Mouse (Mus musculus) embryonic facial prominence, embryonic 15.5 days (tissue): ENCODE results near the gene Wdr62. TPM values are rescaled to one million over a fixed set of nuclear protein-coding genes. Genes with fewer than 3 reads are reported as not detected.
A peak's percentile ranks its signal among the peaks of the same experiment; 100 is the strongest.

Source experiments
- ATAC-seq: fragments of 200-750 bp; cut with Nextera tagmentation; 2 replicates; pipeline ENCODE4 v1.8.0; 2017; ENCODE audit warnings: low read depth, moderate TSS enrichment; ENCODE audit not compliant: insufficient number of reproducible peaks, low FRiP score, low TSS enrichment
- H3K27ac ChIP-seq: fragments of 300-500 bp; sonication (generic); replicated peaks from 2 replicates; pipeline ENCODE4 v1.5.1; 2015; ENCODE audit warnings: mild to moderate bottlenecking, inconsistent platforms
- H3K27me3 ChIP-seq: fragments of 300-500 bp; sonication (generic); 2 replicates; pipeline ENCODE4 v1.6.1; 2015; ENCODE audit warnings: inconsistent platforms
- H3K36me3 ChIP-seq: fragments of 300-500 bp; sonication (generic); 2 replicates; pipeline ENCODE4 v1.6.1; 2015; ENCODE audit warnings: mild to moderate bottlenecking, inconsistent platforms
- H3K4me1 ChIP-seq: fragments of 300-500 bp; sonication (generic); 2 replicates; pipeline ENCODE4 v1.6.1; 2015; ENCODE audit warnings: inconsistent platforms
- H3K4me2 ChIP-seq: fragments of 300-500 bp; sonication (generic); replicated peaks from 2 replicates; pipeline ENCODE4 v1.6.1; 2015; ENCODE audit warnings: mild to moderate bottlenecking, inconsistent platforms
- H3K4me3 ChIP-seq: fragments of 300-500 bp; sonication (generic); replicated peaks from 2 replicates; pipeline ENCODE4 v1.5.1; 2015; ENCODE audit warnings: mild to moderate bottlenecking, inconsistent platforms
- H3K9ac ChIP-seq: fragments of 300-500 bp; sonication (generic); 2 replicates; pipeline ENCODE4 v1.6.1; 2015; ENCODE audit warnings: inconsistent platforms
- H3K9me3 ChIP-seq: fragments of 300-500 bp; sonication (generic); replicated peaks from 2 replicates; pipeline ENCODE4 v1.6.1; 2016; ENCODE audit warnings: inconsistent platforms
- WGBS: fragments of 180-500 bp; shearing (Covaris S2); methylation state at CpG from one replicate; pipeline ENCODE4 v1.1.7; 2015; 5-methylcytosine and 5-hydroxymethylcytosine counted together
- polyA plus RNA-seq: library from polyadenylated mRNA; unstranded; fragments of >200 nt; fragmentation: Nextera tagmentation; extraction: Ambion mirVana; gene quantifications from 2 replicates; pipeline ENCODE4 v1.2.1, GENCODE M21; 2015

Wdr62 gene
- 6.7 and 8.6 TPM in 2 replicates for polyA plus RNA-seq

- Histone ChIP-seq H3K27ac (peak within 1 kb of the TSS; percentile 99), H3K9ac (peak within 1 kb of the TSS; percentile 43), H3K27me3 (no peaks in the 10 kb centered on the region), H3K4me1 (peaks cover 19% of the 10 kb centered on the region), H3K36me3 (no peaks in the 10 kb centered on the region), H3K9me3 (no peaks in the 10 kb centered on the region), H3K4me2 (peak within 1 kb of the TSS; percentile 89), H3K4me3 (peak within 1 kb of the TSS; percentile 70)
- peak; percentile 96 for ATAC-seq
- under 1% methylated on average over 49 of the region's 49 CpGs for WGBS
Observed at GRCm38 (mm10) chr7:30279951-30280669, at the start of gene Wdr62, which contains the start of gene Thap8. Gene Wdr62 (minus strand): TSS chr7:30280419. Gene Thap8 (plus strand): TSS chr7:30280094.

- ATAC-seq = no peak
- Histone ChIP-seq H3K4me2 (no peak overlapping the region), H3K4me1 (peaks cover 16% of the 10 kb centered on the region), H3K9me3 (0 out of 2 replicates have a peak, but pooled peaks cover 4% of the 10 kb centered on the region), H3K9ac (no peak overlapping the region), H3K36me3 (no peaks in the 10 kb centered on the region), H3K27me3 (peaks cover 4% of the 10 kb centered on the region; the same call in 1 of the 2 replicates), H3K27ac (no peak overlapping the region), H3K4me3 (no peak overlapping the region)
- 52% methylated on average over 10 of the region's 10 CpGs for WGBS
Observed at GRCm38 (mm10) chr7:30328379-30328778, 48.2 kb upstream of the Wdr62 start.

GRCm38 (mm10) chr7:30327140-30327539, 46.9 kb upstream of the Wdr62 start:
- H3K9ac ChIP-seq = no peak overlapping the region

GRCm38 (mm10) chr7:30326427-30326826, 46.2 kb upstream of the Wdr62 start:
- H3K4me3 ChIP-seq = no peak overlapping the region
- peaks cover 6% of the 10 kb centered on the region for H3K4me1 ChIP-seq
- 0 out of 2 replicates have a peak, but pooled peaks cover 4% of the 10 kb centered on the region for H3K9me3 ChIP-seq
- no peak overlapping the region for H3K4me2 ChIP-seq
- no peaks in the 10 kb centered on the region for H3K36me3 ChIP-seq
- ATAC-seq = no peak
- no peak overlapping the region for H3K9ac ChIP-seq
- H3K27me3 ChIP-seq = no peaks in the 10 kb centered on the region; the same call in 1 of the 2 replicates
- H3K27ac ChIP-seq = no peak overlapping the region

More at GRCm38 (mm10) chr7:30327140-30327539, 46.9 kb upstream of the Wdr62 start:
- no peak for ATAC-seq
- Histone ChIP-seq H3K27me3 (peaks cover 4% of the 10 kb centered on the region; the same call in 1 of the 2 replicates), H3K4me1 (peaks cover 11% of the 10 kb centered on the region; the same call in 1 of the 2 replicates), H3K36me3 (no peaks in the 10 kb centered on the region), H3K4me3 (no peak overlapping the region), H3K9me3 (0 out of 2 replicates have a peak, but pooled peaks cover 4% of the 10 kb centered on the region), H3K4me2 (no peak overlapping the region), H3K27ac (no peak overlapping the region)
- 57% methylated on average over 15 of the region's 15 CpGs for WGBS

GRCm38 (mm10) chr7:30325364-30325763, 45.1 kb upstream of the Wdr62 start:
- Histone ChIP-seq H3K27me3 (no peaks in the 10 kb centered on the region), H3K4me1 (peaks cover 13% of the 10 kb centered on the region), H3K4me3 (no peak overlapping the region), H3K27ac (no peak overlapping the region), H3K36me3 (no peaks in the 10 kb centered on the region), H3K9ac (no peak overlapping the region), H3K9me3 (0 out of 2 replicates have a peak, but pooled peaks cover 4% of the 10 kb centered on the region), H3K4me2 (no peak overlapping the region)
- WGBS = 49% methylated on average over 2 of the region's 2 CpGs
- ATAC-seq = no peak

- no peaks in the 10 kb centered on the region for H3K27me3 ChIP-seq
- H3K9ac ChIP-seq = no peak overlapping the region
- WGBS = 79% methylated on average over 5 of the region's 5 CpGs
- peaks cover 13% of the 10 kb centered on the region for H3K4me1 ChIP-seq
- H3K4me3 ChIP-seq = no peak overlapping the region
- 0 out of 2 replicates have a peak, but pooled peaks cover 4% of the 10 kb centered on the region for H3K9me3 ChIP-seq
- no peaks in the 10 kb centered on the region for H3K36me3 ChIP-seq
- no peak overlapping the region for H3K27ac ChIP-seq
- no peak for ATAC-seq
- H3K4me2 ChIP-seq = no peak overlapping the region
Observed at GRCm38 (mm10) chr7:30324300-30324944, 44.2 kb upstream of the Wdr62 start.

GRCm38 (mm10) chr7:30323795-30324194, 43.6 kb upstream of the Wdr62 start, which contains the start of gene Sdhaf1:
Gene Sdhaf1 (minus strand): TSS chr7:30323895.
- H3K4me1 ChIP-seq = peaks cover 13% of the 10 kb centered on the region
- H3K27me3 ChIP-seq = no peaks in the 10 kb centered on the region
- H3K9me3 ChIP-seq = 0 out of 2 replicates have a peak, but pooled peaks cover 4% of the 10 kb centered on the region
- no peak within 1 kb of the TSS for H3K9ac ChIP-seq
- H3K27ac ChIP-seq = peak within 1 kb of the TSS; percentile 95
- ATAC-seq = no peak
- peak within 1 kb of the TSS; percentile 89 for H3K4me3 ChIP-seq
- peak within 1 kb of the TSS; percentile 81 for H3K4me2 ChIP-seq
- WGBS = 66% methylated on average over 3 of the region's 3 CpGs
- H3K36me3 ChIP-seq = no peaks in the 10 kb centered on the region

- Histone ChIP-seq H3K27me3 (no peaks in the 10 kb centered on the region), H3K4me2 (peak overlapping the region; percentile 81), H3K36me3 (no peaks in the 10 kb centered on the region), H3K9me3 (0 out of 2 replicates have a peak, but pooled peaks cover 4% of the 10 kb centered on the region), H3K27ac (peak overlapping the region; percentile 95), H3K4me1 (peaks cover 13% of the 10 kb centered on the region), H3K4me3 (peak overlapping the region; percentile 89), H3K9ac (no peak overlapping the region)
- 25% methylated on average over 6 of the region's 6 CpGs for WGBS
- ATAC-seq = no peak
Observed at GRCm38 (mm10) chr7:30322865-30323264, 42.6 kb upstream of the Wdr62 start.

GRCm38 (mm10) chr7:30322285-30322667, 42.1 kb upstream of the Wdr62 start:
- peak overlapping the region; percentile 89 for H3K4me3 ChIP-seq
- WGBS = under 1% methylated on average over 20 of the region's 20 CpGs
- peaks cover 13% of the 10 kb centered on the region for H3K4me1 ChIP-seq

GRCm38 (mm10) chr7:30321539-30322284, 41.5 kb upstream of the Wdr62 start, which contains the start of gene E130208F15Rik:
Gene E130208F15Rik (plus strand): TSS chr7:30321740.
- H3K4me2 ChIP-seq = peak within 1 kb of the TSS; percentile 81
- peak within 1 kb of the TSS; percentile 85 for H3K9ac ChIP-seq
- peaks cover 13% of the 10 kb centered on the region for H3K4me1 ChIP-seq
- H3K27me3 ChIP-seq = no peaks in the 10 kb centered on the region
- ATAC-seq = peak; percentile 61
- H3K36me3 ChIP-seq = no peaks in the 10 kb centered on the region
- peak within 1 kb of the TSS; percentile 89 for H3K4me3 ChIP-seq
- H3K9me3 ChIP-seq = 0 out of 2 replicates have a peak, but pooled peaks cover 4% of the 10 kb centered on the region
- under 1% methylated on average over 63 of the region's 63 CpGs for WGBS
- H3K27ac ChIP-seq = peak within 1 kb of the TSS; percentile 95

More at GRCm38 (mm10) chr7:30322285-30322667, 42.1 kb upstream of the Wdr62 start:
- H3K9ac ChIP-seq = peak overlapping the region; percentile 85
- ATAC-seq = peak; percentile 98
- no peaks in the 10 kb centered on the region for H3K36me3 ChIP-seq
- peak overlapping the region; percentile 95 for H3K27ac ChIP-seq
- 0 out of 2 replicates have a peak, but pooled peaks cover 4% of the 10 kb centered on the region for H3K9me3 ChIP-seq
- H3K4me2 ChIP-seq = peak overlapping the region; percentile 81
- H3K27me3 ChIP-seq = no peaks in the 10 kb centered on the region
